Mouse (Mus musculus) layer of hippocampus, postnatal 14 days (tissue): ENCODE results near the gene Ptges3l. TPM values are rescaled to one million over a fixed set of nuclear protein-coding genes. Genes with fewer than 3 reads are reported as not detected.
"Not testable (repeated sequence)": the region's sequence is repeated elsewhere in the genome, so short reads cannot be mapped to it uniquely, and the experiment has no call there.

Experiments used
- DNase-seq, 2 experiments: peaks; one replicate each; pipeline ENCODE4 v3.0.0; 2021 to 2022; ENCODE audit warnings: low spot score in 2 of 2, mixed read lengths in 1 of 2
- microRNA-seq, 2 experiments: library from miRNA; unstranded; fragments of <30 nt; microRNA quantifications; one replicate each; pipeline ENCODE4 v1.2.0; 2021
- total RNA-seq, 2 experiments: library from RNA; stranded (reverse); gene quantifications; 2 replicates each; pipeline ENCODE4 v1.2.3; 2021

The Ptges3l gene
- total RNA-seq, 2 experiments from 2014 or later = 3.2 to 4.8 TPM

- no peak for DNase-seq
Observed at GRCm38 (mm10) chr11:101424105-101424851, 855 bp downstream of the Ptges3l start, which contains the start of gene Gm27029. TSS of gene Gm27029 (minus strand) at chr11:101424796.

GRCm38 (mm10) chr11:101420148-101420547 lies 5.0 kb downstream of the Ptges3l start:
- no peak for DNase-seq

- DNase-seq = no peak
Observed at GRCm38 (mm10) chr11:101419610-101420009, 5.5 kb downstream of the Ptges3l start.

- DNase-seq = no peak
Observed at GRCm38 (mm10) chr11:101418991-101419390, 6.1 kb downstream of the Ptges3l start.

- peak; percentile 90 to 91 for DNase-seq
Observed at GRCm38 (mm10) chr11:101417101-101417855, 7.9 kb downstream of the Ptges3l start, which contains the start of gene Aarsd1. TSS of gene Aarsd1 (minus strand) at chr11:101417615.

GRCm38 (mm10) chr11:101416433-101417100 lies 8.6 kb downstream of the Ptges3l start:
- no peak for DNase-seq

- no peak for DNase-seq
Observed at GRCm38 (mm10) chr11:101415306-101415705, 9.8 kb downstream of the Ptges3l start.

- peak; percentile 76 to 92 for DNase-seq
Observed at GRCm38 (mm10) chr11:101395110-101395509, 30.0 kb downstream of the Ptges3l start.

GRCm38 (mm10) chr11:101381817-101382216 lies 43.3 kb downstream of the Ptges3l start:
- no peak for DNase-seq

GRCm38 (mm10) chr11:101378926-101379325 lies 46.2 kb downstream of the Ptges3l start:
- no peak for DNase-seq

GRCm38 (mm10) chr11:101378196-101378595 lies 46.9 kb downstream of the Ptges3l start:
- DNase-seq = not testable (repeated sequence)

GRCm38 (mm10) chr11:101374421-101374938 lies 50.7 kb downstream of the Ptges3l start:
- no peak for DNase-seq

- DNase-seq = no peak
Observed at GRCm38 (mm10) chr11:101370141-101370540, 55.0 kb downstream of the Ptges3l start.

Small RNAs within 50 kb of the gene (microRNA-seq; reads per million reads assigned to microRNA genes)
- gene Mir6929 = 0 to 1.8 reads per million in 2 experiments

Other genes starting within 250 kb of the Ptges3l start
- under 1 TPM in 1 of 2 experiments, not detected in 1; 0.18 TPM for gene Ccr10, start 249.9 kb downstream of the Ptges3l start, total RNA-seq
- 10 to 100 TPM; 38.2 to 40.0 TPM for gene Ezh1, start 198.9 kb downstream of the Ptges3l start, total RNA-seq
- gene Ramp2, start 179.3 kb downstream of the Ptges3l start, total RNA-seq = 10 to 100 TPM; 74.0 to 75.7 TPM
- gene Vps25, start 171.6 kb downstream of the Ptges3l start, total RNA-seq = 10 to 100 TPM; 72.3 to 80.9 TPM
- 1 to 10 TPM; 6.9 to 9.4 TPM for gene Wnk4, start 164.8 kb downstream of the Ptges3l start, total RNA-seq
- under 1 TPM; 0.33 to 0.46 TPM for gene Cntd1, start 146.3 kb downstream of the Ptges3l start, total RNA-seq
- 10 to 100 TPM; 82.2 to 93.7 TPM for gene Coa3, start 146.2 kb downstream of the Ptges3l start, total RNA-seq
- 100 to 1,000 TPM; 182 to 185 TPM for gene Becn1, start 123.0 kb downstream of the Ptges3l start, total RNA-seq
- gene Psme3, start 109.1 kb downstream of the Ptges3l start, total RNA-seq = 100 to 1,000 TPM; 103 to 114 TPM
- 1 to 10 TPM; 4.8 to 5.4 TPM for gene Aoc2, start 100.3 kb downstream of the Ptges3l start, total RNA-seq
- 1 to 10 TPM; 1.6 to 2.7 TPM for gene Aoc3, start 94.7 kb downstream of the Ptges3l start, total RNA-seq
- gene G6pc, start 57.8 kb downstream of the Ptges3l start, total RNA-seq = under 1 TPM in 1 of 2 experiments, not detected in 1; 0.14 TPM
- gene Aarsd1, start 7.7 kb downstream of the Ptges3l start, total RNA-seq = 10 to 100 TPM; 41.9 to 43.7 TPM
- 1 to 10 TPM; 4.8 to 5.7 TPM for gene Gm27029, start 537 bp downstream of the Ptges3l start, total RNA-seq
- gene Rundc1, start 248 bp downstream of the Ptges3l start, total RNA-seq = 10 to 100 TPM; 29.7 to 30.1 TPM
- 10 to 100 TPM; 45.9 to 49.9 TPM for gene Rpl27, start 17.0 kb upstream of the Ptges3l start, total RNA-seq
- 1 to 10 TPM; 2.6 to 3.1 TPM for gene Ifi35, start 23.1 kb upstream of the Ptges3l start, total RNA-seq
- 100 to 1,000 TPM; 210 to 231 TPM for gene Rnd2, start 39.7 kb upstream of the Ptges3l start, total RNA-seq
- gene Vat1, start 40.9 kb upstream of the Ptges3l start, total RNA-seq = 10 to 100 TPM; 53.0 to 64.9 TPM
- 1 to 10 TPM; 1.3 to 3.2 TPM for gene Brca1, start 126.6 kb upstream of the Ptges3l start, total RNA-seq
- gene Nbr1, start 126.8 kb upstream of the Ptges3l start, total RNA-seq = 100 to 1,000 TPM; 122 to 177 TPM
- 1 to 10 TPM; 2.0 to 4.1 TPM for gene Tmem106a, start 156.9 kb upstream of the Ptges3l start, total RNA-seq
- not detected for gene Gm11634, start 173.9 kb upstream of the Ptges3l start, total RNA-seq
- gene Rdm1, start 201.9 kb upstream of the Ptges3l start, total RNA-seq = 1 to 10 TPM; 4.7 to 6.3 TPM
- gene Arl4d, start 240.2 kb upstream of the Ptges3l start, total RNA-seq = 10 to 100 TPM; 12.6 to 14.2 TPM